Mouse (Mus musculus): ENCODE results near the gene Auts2. TPM values are rescaled to one million over a fixed set of nuclear protein-coding genes. Genes with fewer than 3 reads are reported as not detected.

The Auts2 gene
- polyA plus RNA-seq, 1 experiment from 2014 or later = 27.3 TPM

GRCm38 (mm10) chr5:132060116-132060515, 483.0 kb downstream of the Auts2 start:
- no peaks in the 10 kb centered on the region for H3K4me1 ChIP-seq (ENCODE audit: insufficient read depth)
- H3K4me3 ChIP-seq (ENCODE audit: low read depth, low read length) = no peak overlapping the region
- 89% methylated on average over 6 of the region's 6 CpGs for WGBS
- H3K27ac ChIP-seq (ENCODE audit: low read depth) = no peak overlapping the region
- H3K36me3 ChIP-seq (ENCODE audit: insufficient read depth) = no peaks in the 10 kb centered on the region
- no peak overlapping the region for H3K9ac ChIP-seq
- no peaks in the 10 kb centered on the region for H3K27me3 ChIP-seq (ENCODE audit: insufficient read depth, low read length)
- no peak overlapping the region for H3K4me2 ChIP-seq
- DNase-seq = no peak
- peak; percentile 53 for TF ChIP-seq CTCF (IDR thresholded peaks at IDR 0.05; ENCODE audit: low read depth)
- H3K9me3 ChIP-seq (ENCODE audit: low read depth, low read length) = no peaks in the 10 kb centered on the region
- no peak for ATAC-seq (ENCODE audit: insufficient read depth)

GRCm38 (mm10) chr5:132052637-132053036, 490.5 kb downstream of the Auts2 start:
- Histone ChIP-seq H3K9ac (no peak overlapping the region), H3K9me3 (ENCODE audit: low read depth, low read length) (no peaks in the 10 kb centered on the region), H3K27ac (ENCODE audit: low read depth) (no peak overlapping the region), H3K36me3 (ENCODE audit: insufficient read depth) (no peaks in the 10 kb centered on the region), H3K4me2 (no peak overlapping the region), H3K4me3 (ENCODE audit: low read depth, low read length) (no peak overlapping the region), H3K4me1 (ENCODE audit: insufficient read depth) (peaks cover 6% of the 10 kb centered on the region; the same call in 1 of the 2 replicates), H3K27me3 (ENCODE audit: insufficient read depth, low read length) (no peaks in the 10 kb centered on the region)
- DNase-seq (peak; percentile 16), ATAC-seq (ENCODE audit: insufficient read depth) (no peak)
- WGBS = 42% methylated on average over 13 of the region's 13 CpGs
- no peak for TF ChIP-seq CTCF (IDR thresholded peaks at IDR 0.05; ENCODE audit: low read depth)

- no peaks in the 10 kb centered on the region for H3K4me1 ChIP-seq (ENCODE audit: insufficient read depth)
- no peak for TF ChIP-seq CTCF (IDR thresholded peaks at IDR 0.05; ENCODE audit: low read depth)
- H3K36me3 ChIP-seq (ENCODE audit: insufficient read depth) = no peaks in the 10 kb centered on the region
- H3K4me2 ChIP-seq = no peak overlapping the region
- no peak overlapping the region for H3K27ac ChIP-seq (ENCODE audit: low read depth)
- no peak overlapping the region for H3K9ac ChIP-seq
- no peaks in the 10 kb centered on the region for H3K9me3 ChIP-seq (ENCODE audit: low read depth, low read length)
- whole genome bisulfite sequencing = 88% methylated on average over 6 of the region's 6 CpGs
- no peaks in the 10 kb centered on the region for H3K27me3 ChIP-seq (ENCODE audit: insufficient read depth, low read length)
- H3K4me3 ChIP-seq (ENCODE audit: low read depth, low read length) = no peak overlapping the region
- ATAC-seq (ENCODE audit: insufficient read depth) (no peak), DNase-seq (no peak)
Measured at GRCm38 (mm10) chr5:132039584-132039983, 503.6 kb downstream of the Auts2 start.

- Histone ChIP-seq H3K27ac (ENCODE audit: low read depth) (no peak overlapping the region), H3K4me3 (ENCODE audit: low read depth, low read length) (no peak overlapping the region), H3K9me3 (ENCODE audit: low read depth, low read length) (no peaks in the 10 kb centered on the region), H3K4me1 (ENCODE audit: insufficient read depth) (0 out of 2 replicates have a peak, but pooled peaks cover 2% of the 10 kb centered on the region), H3K4me2 (no peak overlapping the region), H3K36me3 (ENCODE audit: insufficient read depth) (no peaks in the 10 kb centered on the region), H3K27me3 (ENCODE audit: insufficient read depth, low read length) (no peaks in the 10 kb centered on the region), H3K9ac (no peak overlapping the region)
- TF ChIP-seq CTCF (IDR thresholded peaks at IDR 0.05; ENCODE audit: low read depth) = no peak
- DNase-seq = no peak
- WGBS = 90% methylated on average over 15 of the region's 15 CpGs
- ATAC-seq (ENCODE audit: insufficient read depth) = no peak
Measured at GRCm38 (mm10) chr5:132033491-132034350, 509.4 kb downstream of the Auts2 start.

GRCm38 (mm10) chr5:132030941-132031531, 512.1 kb downstream of the Auts2 start:
- no peaks in the 10 kb centered on the region for H3K36me3 ChIP-seq (ENCODE audit: insufficient read depth)
- TF ChIP-seq CTCF (IDR thresholded peaks at IDR 0.05; ENCODE audit: low read depth) = no peak
- H3K9me3 ChIP-seq (ENCODE audit: low read depth, low read length) = no peaks in the 10 kb centered on the region
- WGBS = 50% methylated on average over 15 of the region's 15 CpGs
- DNase-seq (peak; percentile 58), ATAC-seq (ENCODE audit: insufficient read depth) (0 out of 2 replicates have a peak, but pooled peaks have one; percentile 52)
- no peak overlapping the region for H3K9ac ChIP-seq
- no peak overlapping the region for H3K27ac ChIP-seq (ENCODE audit: low read depth)
- H3K4me1 ChIP-seq (ENCODE audit: insufficient read depth) = 0 out of 2 replicates have a peak, but pooled peaks cover 2% of the 10 kb centered on the region
- no peak overlapping the region for H3K4me2 ChIP-seq
- no peaks in the 10 kb centered on the region for H3K27me3 ChIP-seq (ENCODE audit: insufficient read depth, low read length)
- H3K4me3 ChIP-seq (ENCODE audit: low read depth, low read length) = no peak overlapping the region

GRCm38 (mm10) chr5:132029638-132030037, 513.5 kb downstream of the Auts2 start:
- DNase-seq (peak; percentile 10), ATAC-seq (ENCODE audit: insufficient read depth) (no peak)
- Histone ChIP-seq H3K36me3 (ENCODE audit: insufficient read depth) (no peaks in the 10 kb centered on the region), H3K4me1 (ENCODE audit: insufficient read depth) (0 out of 2 replicates have a peak, but pooled peaks cover 2% of the 10 kb centered on the region), H3K4me3 (ENCODE audit: low read depth, low read length) (no peak overlapping the region), H3K9ac (no peak overlapping the region), H3K27me3 (ENCODE audit: insufficient read depth, low read length) (no peaks in the 10 kb centered on the region), H3K9me3 (ENCODE audit: low read depth, low read length) (no peaks in the 10 kb centered on the region), H3K4me2 (no peak overlapping the region), H3K27ac (ENCODE audit: low read depth) (no peak overlapping the region)
- WGBS = 69% methylated on average over 11 of the region's 11 CpGs
- TF ChIP-seq CTCF (IDR thresholded peaks at IDR 0.05; ENCODE audit: low read depth) = no peak

- no peak overlapping the region for H3K9ac ChIP-seq
- no peak overlapping the region for H3K27ac ChIP-seq (ENCODE audit: low read depth)
- peak; percentile 52; the same call in 1 of the 2 replicates for ATAC-seq (ENCODE audit: insufficient read depth)
- H3K36me3 ChIP-seq (ENCODE audit: insufficient read depth) = no peaks in the 10 kb centered on the region
- TF ChIP-seq CTCF (IDR thresholded peaks at IDR 0.05; ENCODE audit: low read depth) = no peak
- no peaks in the 10 kb centered on the region for H3K27me3 ChIP-seq (ENCODE audit: insufficient read depth, low read length)
- WGBS = 37% methylated on average over 12 of the region's 12 CpGs
- H3K4me1 ChIP-seq (ENCODE audit: insufficient read depth) = 0 out of 2 replicates have a peak, but pooled peaks cover 2% of the 10 kb centered on the region
- DNase-seq = peak; percentile 74
- no peak overlapping the region for H3K4me3 ChIP-seq (ENCODE audit: low read depth, low read length)
- no peaks in the 10 kb centered on the region for H3K9me3 ChIP-seq (ENCODE audit: low read depth, low read length)
- H3K4me2 ChIP-seq = no peak overlapping the region
Measured at GRCm38 (mm10) chr5:132029038-132029437, 514.1 kb downstream of the Auts2 start.
